Mouse (Mus musculus): ENCODE data around the gene Macf1. TPM values are rescaled to one million over a fixed set of nuclear protein-coding genes. Genes with fewer than 3 reads are reported as not detected.
A peak's percentile ranks its signal among the peaks of the same experiment; 100 is the strongest.

The Macf1 gene
- polyA plus RNA-seq, 1 experiment, result 62.9 TPM

DNA sequence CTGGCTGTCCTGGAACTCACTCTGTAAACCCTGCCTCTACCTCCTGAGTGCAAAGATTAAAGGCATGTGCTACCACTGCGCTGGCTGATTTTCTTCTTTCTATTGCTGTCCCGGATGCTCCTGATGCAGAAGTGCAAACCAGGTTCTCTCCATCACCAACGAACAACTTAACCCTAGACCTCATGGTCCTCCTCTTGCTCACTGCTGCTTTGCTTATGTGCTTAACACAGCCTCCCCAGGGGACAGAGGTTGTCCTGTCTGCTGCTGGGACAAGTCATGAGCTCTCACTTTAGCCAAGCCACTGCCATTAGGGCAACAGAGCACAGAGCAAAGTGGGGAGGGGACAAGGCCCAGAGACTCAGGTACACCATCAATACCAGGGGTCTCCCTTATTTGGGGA lies 369.7 kb downstream of the Macf1 start:
- no peak overlapping the region for H3K4me3 ChIP-seq (ENCODE audit: insufficient read depth, low read depth, low read length)
- TF ChIP-seq POLR2A (IDR thresholded peaks at IDR 0.05; ENCODE audit: low read depth, low read length), result no peak
- TF ChIP-seq CTCF (conservative IDR thresholded peaks at IDR 0.05; ENCODE audit: insufficient read depth, insufficient read length, low read depth, low read length), result no peak
- no peak for DNase-seq
- no peak overlapping the region for H3K27ac ChIP-seq (ENCODE audit: insufficient read depth, low read depth, low read length)
- no peaks in the 10 kb centered on the region for H3K27me3 ChIP-seq (replicated peaks; ENCODE audit: control insufficient read depth, insufficient read depth, low read length)
- 94% methylated on average over 3 of the region's 3 CpGs for WGBS
- no peaks in the 10 kb centered on the region for H3K36me3 ChIP-seq (ENCODE audit: control insufficient read depth, insufficient read depth, low read length)
- no peaks in the 10 kb centered on the region for H3K4me1 ChIP-seq (ENCODE audit: control insufficient read depth, insufficient read depth, low read length)

DNA sequence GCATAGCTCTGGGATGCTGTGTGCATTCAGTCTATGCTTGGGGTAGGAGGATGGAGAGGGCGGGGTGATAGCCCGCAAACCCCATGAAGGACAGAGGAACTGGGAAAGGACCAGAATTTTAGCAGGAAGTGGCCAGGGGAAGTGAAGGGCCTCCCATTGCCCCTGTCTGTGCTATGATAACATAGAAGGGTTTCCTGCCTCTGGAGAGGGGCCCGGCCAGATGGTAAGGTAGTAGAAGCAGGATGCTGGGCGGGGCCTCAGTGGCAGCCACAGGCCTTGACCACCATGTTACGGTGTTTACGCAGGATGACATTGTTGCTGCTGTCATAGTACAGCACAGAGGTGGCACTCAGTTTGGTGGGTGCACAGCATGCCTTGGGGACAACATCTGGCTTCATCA lies 371.1 kb downstream of the Macf1 start:
- no peaks in the 10 kb centered on the region for H3K27me3 ChIP-seq (replicated peaks; ENCODE audit: control insufficient read depth, insufficient read depth, low read length)
- H3K4me3 ChIP-seq (ENCODE audit: insufficient read depth, low read depth, low read length), result no peak overlapping the region
- H3K36me3 ChIP-seq (ENCODE audit: control insufficient read depth, insufficient read depth, low read length), result no peaks in the 10 kb centered on the region
- H3K27ac ChIP-seq (ENCODE audit: insufficient read depth, low read depth, low read length), result no peak overlapping the region
- no peak for DNase-seq
- WGBS, result 79% methylated on average over 6 of the region's 6 CpGs
- TF ChIP-seq CTCF (conservative IDR thresholded peaks at IDR 0.05; ENCODE audit: insufficient read depth, insufficient read length, low read depth, low read length) (no peak), POLR2A (IDR thresholded peaks at IDR 0.05; ENCODE audit: low read depth, low read length) (no peak)
- no peaks in the 10 kb centered on the region for H3K4me1 ChIP-seq (ENCODE audit: control insufficient read depth, insufficient read depth, low read length)

DNA sequence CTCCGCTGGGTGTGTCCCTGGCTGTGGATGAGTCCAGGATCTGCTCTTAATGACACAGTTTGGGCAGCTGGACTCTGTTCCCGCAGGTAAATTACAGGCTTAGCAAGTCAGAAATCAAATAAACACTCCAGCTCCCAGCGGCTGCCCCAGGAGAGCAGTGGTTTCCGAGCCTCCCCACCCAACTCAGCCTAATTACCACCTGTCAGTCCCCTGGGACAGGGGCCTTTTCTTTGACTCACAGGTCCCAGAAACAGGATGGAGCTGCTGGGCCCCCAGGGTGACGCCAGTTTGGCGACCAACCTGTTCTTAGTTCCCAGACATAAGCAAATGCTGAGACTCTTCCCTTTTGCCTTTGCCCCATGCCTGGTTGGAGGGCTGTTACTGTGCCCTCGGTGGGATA lies 372.3 kb downstream of the Macf1 start:
- no peak overlapping the region for H3K27ac ChIP-seq (ENCODE audit: insufficient read depth, low read depth, low read length)
- TF ChIP-seq POLR2A (IDR thresholded peaks at IDR 0.05; ENCODE audit: low read depth, low read length), result no peak
- no peak for TF ChIP-seq CTCF (conservative IDR thresholded peaks at IDR 0.05; ENCODE audit: insufficient read depth, insufficient read length, low read depth, low read length)
- H3K4me1 ChIP-seq (ENCODE audit: control insufficient read depth, insufficient read depth, low read length), result no peaks in the 10 kb centered on the region
- no peaks in the 10 kb centered on the region for H3K27me3 ChIP-seq (replicated peaks; ENCODE audit: control insufficient read depth, insufficient read depth, low read length)
- no peaks in the 10 kb centered on the region for H3K36me3 ChIP-seq (ENCODE audit: control insufficient read depth, insufficient read depth, low read length)
- no peak overlapping the region for H3K4me3 ChIP-seq (ENCODE audit: insufficient read depth, low read depth, low read length)
- DNase-seq, result no peak
- 91% methylated on average over 7 of the region's 7 CpGs for WGBS

DNA sequence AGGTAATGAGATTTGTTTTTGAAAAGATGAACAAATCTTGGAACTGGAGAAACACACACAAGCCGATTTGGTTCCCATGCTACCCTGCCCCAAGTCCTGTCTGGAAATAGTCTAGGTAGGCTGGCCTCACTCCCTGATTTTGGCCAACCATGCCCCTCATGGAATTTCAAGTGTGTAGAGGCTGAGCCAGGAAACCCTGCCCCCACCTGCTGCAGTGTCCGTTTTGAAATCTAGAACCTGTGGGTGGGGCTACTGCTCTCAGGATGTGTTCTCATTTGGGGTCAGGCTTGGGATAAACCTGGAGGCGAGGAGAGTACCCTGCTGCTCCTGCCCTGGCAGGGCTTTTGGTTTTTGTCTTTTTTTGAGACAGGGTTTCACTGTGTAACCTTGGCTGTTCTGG lies 375.9 kb downstream of the Macf1 start:
- DNase-seq, result no peak
- WGBS, result 50% methylated on average over 3 of the region's 3 CpGs
- no peaks in the 10 kb centered on the region for H3K36me3 ChIP-seq (ENCODE audit: control insufficient read depth, insufficient read depth, low read length)
- H3K4me3 ChIP-seq (ENCODE audit: insufficient read depth, low read depth, low read length), result no peak overlapping the region
- TF ChIP-seq POLR2A (IDR thresholded peaks at IDR 0.05; ENCODE audit: low read depth, low read length) (no peak), CTCF (conservative IDR thresholded peaks at IDR 0.05; ENCODE audit: insufficient read depth, insufficient read length, low read depth, low read length) (no peak)
- no peaks in the 10 kb centered on the region for H3K4me1 ChIP-seq (ENCODE audit: control insufficient read depth, insufficient read depth, low read length)
- H3K27me3 ChIP-seq (replicated peaks; ENCODE audit: control insufficient read depth, insufficient read depth, low read length), result no peaks in the 10 kb centered on the region
- no peak overlapping the region for H3K27ac ChIP-seq (ENCODE audit: insufficient read depth, low read depth, low read length)

DNA sequence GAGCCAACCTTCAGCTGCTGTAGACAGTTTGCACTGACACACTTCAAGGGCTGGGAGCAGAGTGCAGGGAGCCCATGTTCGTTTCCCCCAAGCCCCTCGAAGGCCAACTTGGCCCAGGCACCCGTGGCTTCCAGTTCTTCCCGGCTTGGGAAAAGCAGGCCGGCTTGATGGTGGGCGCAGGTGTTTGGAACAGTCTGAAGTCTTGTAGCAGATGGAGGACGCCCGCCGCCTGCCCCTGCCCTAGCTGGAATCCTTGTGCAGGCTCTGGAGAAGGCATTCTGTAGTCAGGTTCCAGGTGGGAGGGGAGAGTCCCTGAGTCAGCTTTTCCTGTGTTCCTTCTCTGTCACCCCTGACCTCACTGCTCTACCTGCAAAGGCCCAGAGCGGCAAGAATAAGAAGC lies 377.2 kb downstream of the Macf1 start:
- H3K4me1 ChIP-seq (ENCODE audit: control insufficient read depth, insufficient read depth, low read length), result no peaks in the 10 kb centered on the region
- H3K27ac ChIP-seq (ENCODE audit: insufficient read depth, low read depth, low read length), result no peak overlapping the region
- H3K36me3 ChIP-seq (ENCODE audit: control insufficient read depth, insufficient read depth, low read length), result no peaks in the 10 kb centered on the region
- no peaks in the 10 kb centered on the region for H3K27me3 ChIP-seq (replicated peaks; ENCODE audit: control insufficient read depth, insufficient read depth, low read length)
- H3K4me3 ChIP-seq (ENCODE audit: insufficient read depth, low read depth, low read length), result no peak overlapping the region
- DNase-seq, result no peak
- 90% methylated on average over 10 of the region's 10 CpGs for WGBS
- TF ChIP-seq POLR2A (IDR thresholded peaks at IDR 0.05; ENCODE audit: low read depth, low read length) (no peak), CTCF (conservative IDR thresholded peaks at IDR 0.05; ENCODE audit: insufficient read depth, insufficient read length, low read depth, low read length) (no peak)

DNA sequence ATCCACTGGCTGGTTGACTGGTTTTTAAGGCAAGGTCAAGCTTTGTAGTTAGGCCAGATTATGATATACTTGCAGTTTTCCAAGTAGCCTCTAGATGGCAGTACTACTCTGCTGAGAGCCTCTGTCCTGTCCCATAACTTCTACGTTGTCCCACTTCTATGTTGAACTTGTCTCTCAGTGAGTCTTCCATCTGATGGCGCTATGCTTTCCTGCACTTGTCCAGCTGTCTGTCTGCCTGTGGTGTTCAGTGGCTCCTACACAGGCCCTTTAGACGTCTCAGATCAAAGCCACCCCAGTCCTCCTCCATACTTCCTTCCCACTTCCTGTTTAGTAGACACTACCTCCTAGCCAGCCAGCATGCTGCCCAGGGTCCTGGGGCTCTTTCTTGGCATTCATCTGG lies 378.4 kb downstream of the Macf1 start:
- H3K27me3 ChIP-seq (replicated peaks; ENCODE audit: control insufficient read depth, insufficient read depth, low read length), result no peaks in the 10 kb centered on the region
- no peak for TF ChIP-seq POLR2A (IDR thresholded peaks at IDR 0.05; ENCODE audit: low read depth, low read length)
- peak; percentile 49 for TF ChIP-seq CTCF (conservative IDR thresholded peaks at IDR 0.05; ENCODE audit: insufficient read depth, insufficient read length, low read depth, low read length)
- H3K4me3 ChIP-seq (ENCODE audit: insufficient read depth, low read depth, low read length), result no peak overlapping the region
- no peaks in the 10 kb centered on the region for H3K36me3 ChIP-seq (ENCODE audit: control insufficient read depth, insufficient read depth, low read length)
- no peaks in the 10 kb centered on the region for H3K4me1 ChIP-seq (ENCODE audit: control insufficient read depth, insufficient read depth, low read length)
- DNase-seq, result peak; percentile 68
- 26% methylated on average over 3 of the region's 3 CpGs for WGBS
- H3K27ac ChIP-seq (ENCODE audit: insufficient read depth, low read depth, low read length), result no peak overlapping the region

Other genes with a start within 250 kb of the Macf1 start
- 99.5 and 147 TPM in 2 replicates for gene Ndufs5, start 33.8 kb upstream of the Macf1 start, polyA plus RNA-seq (2012; rRNA removed)
- gene Akirin1, start 66.0 kb upstream of the Macf1 start, polyA plus RNA-seq (2012; rRNA removed), result 15.8 and 16.5 TPM in 2 replicates
- gene Rhbdl2, start 103.5 kb upstream of the Macf1 start, polyA plus RNA-seq (2012; rRNA removed), result 1.5 TPM in 2 replicates
- 0.04 TPM in 1 of 2 replicates, not detected in the other for gene 4933427I04Rik, start 175.3 kb upstream of the Macf1 start, polyA plus RNA-seq (2012; rRNA removed)
- gene Mycbp, start 220.5 kb upstream of the Macf1 start, polyA plus RNA-seq (2012; rRNA removed), result 19.5 and 30.1 TPM in 2 replicates
- 53.0 and 63.8 TPM in 2 replicates for gene Rragc, start 233.1 kb upstream of the Macf1 start, polyA plus RNA-seq (2012; rRNA removed)
- not detected in 2 replicates for gene 4930535I16Rik, start 233.7 kb upstream of the Macf1 start, polyA plus RNA-seq (2012; rRNA removed)